Mouse (Mus musculus): Measurements from ENCODE around the gene Polr3e.
A peak's percentile ranks its signal among the peaks of the same experiment; 100 is the strongest.

The Polr3e gene

DNA sequence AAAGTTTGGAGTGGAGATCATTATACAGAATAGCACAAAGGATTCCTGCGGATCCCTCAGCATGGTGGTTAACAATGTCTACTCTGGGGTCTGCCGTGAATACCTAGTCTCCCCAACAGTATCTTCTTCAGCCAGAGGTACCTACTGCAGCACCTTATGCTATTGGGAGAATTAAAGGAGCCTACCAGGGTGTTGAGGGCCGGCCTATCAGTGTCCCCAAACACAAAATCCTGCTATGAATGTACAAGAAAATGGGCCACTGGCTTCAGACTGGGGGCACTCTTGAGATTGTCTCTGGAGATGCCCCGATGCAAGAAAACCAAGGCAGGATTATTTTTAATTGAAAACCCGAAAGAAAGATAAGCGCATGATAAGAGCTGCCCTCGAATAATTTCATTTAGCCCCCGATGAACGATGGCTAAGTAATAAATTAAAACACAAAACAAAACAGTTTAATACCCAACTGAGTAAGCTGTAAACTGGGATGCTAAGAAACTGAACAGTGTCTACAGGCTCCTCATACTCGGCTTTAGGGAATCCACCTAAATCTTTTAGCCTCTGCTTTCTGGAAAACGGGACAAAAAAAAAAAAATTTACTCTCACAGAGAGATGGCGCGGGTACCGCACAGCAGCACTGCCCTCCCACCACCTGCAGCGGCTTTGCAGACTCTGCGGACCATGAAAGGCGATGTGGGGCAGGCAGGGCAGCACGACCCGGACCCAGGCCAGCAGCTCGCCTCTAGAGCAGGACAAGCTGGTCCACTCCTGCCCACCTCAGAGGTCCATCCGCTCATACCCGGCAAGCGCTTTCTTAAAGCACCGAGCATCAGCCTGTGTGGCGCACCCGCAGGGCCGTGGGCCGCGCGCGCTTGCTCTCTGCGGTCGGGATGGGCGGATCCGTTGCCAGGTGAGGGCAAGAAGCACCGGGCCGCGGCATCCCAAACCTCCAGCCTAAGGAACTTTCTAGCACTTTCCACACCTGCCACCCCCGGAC, 63.7 kb downstream of the Polr3e start:
- DNase-seq = peak; percentile 52

DNA sequence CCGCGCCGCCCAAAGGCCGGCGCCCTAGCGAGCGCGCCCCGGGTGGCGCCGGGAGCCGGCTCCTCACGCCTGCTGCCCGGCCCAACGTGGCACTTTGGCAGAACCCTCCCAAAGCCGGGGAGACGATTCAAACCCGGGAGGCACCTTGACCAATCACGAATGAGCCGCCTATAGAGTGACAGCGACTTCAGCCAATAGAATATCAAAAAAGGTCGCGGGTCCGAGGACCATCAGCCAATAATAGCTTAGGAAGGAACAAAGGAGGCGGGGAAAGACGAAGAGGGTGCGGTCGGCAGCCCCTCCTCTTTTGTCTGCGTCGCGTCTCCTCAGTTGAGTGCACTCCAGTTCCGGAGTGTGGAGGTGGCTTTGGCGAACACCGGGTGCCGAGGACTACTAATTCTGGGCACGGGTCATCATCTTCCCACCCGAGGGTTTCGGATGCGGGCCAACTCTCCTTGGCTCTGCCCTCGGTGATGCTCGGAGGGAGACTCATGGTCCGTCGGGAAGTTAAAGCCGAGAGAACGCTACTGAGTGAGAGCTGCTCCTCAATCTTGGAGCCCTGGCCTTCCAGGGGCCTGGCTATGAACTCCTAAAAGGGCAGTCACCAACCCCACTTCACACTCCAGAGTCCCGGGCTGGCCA, 64.8 kb downstream of the Polr3e start, which contains the start of the genes Cdr2 and Mfsd13b:
Gene Cdr2 (minus strand): TSS at position 113 of the 642 bp plus-strand sequence.
Gene Mfsd13b (plus strand): TSS at position 310 of the 642 bp plus-strand sequence.
- DNase-seq = peak; percentile 96

DNA sequence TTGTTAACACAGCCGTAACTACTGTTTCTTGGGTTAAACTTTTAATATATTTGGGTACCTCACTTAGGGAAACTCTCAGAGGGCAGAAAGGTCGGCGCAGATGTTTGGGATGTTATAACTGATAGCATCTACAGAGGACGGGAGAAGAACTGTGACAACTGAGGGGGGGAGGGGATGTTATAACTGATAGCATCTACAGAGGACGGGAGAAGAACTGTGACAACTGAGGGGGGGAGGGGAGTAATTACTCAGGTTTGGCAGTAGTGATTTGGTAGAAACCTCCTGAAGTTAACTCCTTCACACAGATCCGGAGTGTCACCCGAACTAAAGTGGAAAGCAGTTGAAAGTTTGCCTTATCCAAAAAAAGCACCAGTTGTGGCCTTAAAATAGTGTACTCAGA, 65.4 kb downstream of the Polr3e start:
- no peak for DNase-seq

DNA sequence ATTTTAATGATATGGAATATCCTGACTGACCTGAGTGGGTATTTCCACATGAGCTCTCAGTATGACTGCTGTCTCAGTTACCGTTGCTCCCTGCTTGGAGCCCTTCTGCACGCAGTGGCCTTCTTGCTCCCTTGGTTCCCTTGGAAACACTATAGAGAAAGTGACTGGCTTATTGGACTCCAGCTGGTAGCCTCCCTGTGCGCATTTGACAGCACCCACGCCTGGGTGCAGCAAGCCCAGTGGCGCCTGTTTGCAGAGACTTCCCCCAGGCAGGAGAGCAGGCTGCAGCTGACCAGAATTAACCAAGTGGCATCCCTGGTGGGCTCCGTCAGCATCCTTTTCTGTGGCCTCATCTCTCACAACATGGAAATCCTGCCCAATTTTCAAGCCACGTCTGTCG, 73.6 kb downstream of the Polr3e start:
- no peak for DNase-seq
